Mouse (Mus musculus): ENCODE results near the gene Ecel1. TPM values are rescaled to one million over a fixed set of nuclear protein-coding genes. Genes with fewer than 3 reads are reported as not detected.
A peak's percentile ranks its signal among the peaks of the same experiment; 100 is the strongest.

The Ecel1 gene
- polyA plus RNA-seq, 1 experiment from 2014 or later, result 35.5 TPM

DNA sequence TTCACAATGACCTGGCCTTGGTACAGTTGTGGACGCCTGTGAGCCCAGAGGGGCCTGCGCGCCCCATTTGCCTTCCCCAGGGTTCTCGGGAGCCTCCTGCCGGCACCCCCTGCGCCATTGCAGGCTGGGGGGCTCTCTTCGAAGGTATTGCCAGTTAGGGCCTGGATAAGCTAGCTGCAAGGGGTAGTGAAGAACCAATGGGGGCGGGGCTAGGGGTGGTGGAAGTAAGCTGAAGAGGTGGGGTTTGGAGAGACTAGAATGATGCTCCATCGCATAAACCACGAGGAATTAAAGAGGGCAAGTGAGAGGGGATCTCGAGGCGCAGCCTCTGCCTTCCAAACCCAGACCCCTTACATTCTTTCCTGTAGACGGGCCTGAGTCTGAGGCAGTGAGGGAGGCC, 29.2 kb upstream of the Ecel1 start:
- no peaks in the 10 kb centered on the region for H3K9me3 ChIP-seq
- 0 out of 2 replicates have a peak overlapping the region, but pooled peaks have one; percentile 68 for H3K9ac ChIP-seq
- no peak overlapping the region; the same call in 1 of the 2 replicates for H3K4me2 ChIP-seq
- no peaks in the 10 kb centered on the region for H3K36me3 ChIP-seq
- H3K4me1 ChIP-seq (replicated peaks), result peaks cover 24% of the 10 kb centered on the region
- no peak for ATAC-seq (ENCODE audit: low FRiP score)
- WGBS, result 9% methylated on average over 13 of the region's 13 CpGs
- H3K27ac ChIP-seq, result no peak overlapping the region
- peaks cover 82% of the 10 kb centered on the region for H3K27me3 ChIP-seq
- H3K4me3 ChIP-seq, result 0 out of 2 replicates have a peak overlapping the region, but pooled peaks have one; percentile 49

DNA sequence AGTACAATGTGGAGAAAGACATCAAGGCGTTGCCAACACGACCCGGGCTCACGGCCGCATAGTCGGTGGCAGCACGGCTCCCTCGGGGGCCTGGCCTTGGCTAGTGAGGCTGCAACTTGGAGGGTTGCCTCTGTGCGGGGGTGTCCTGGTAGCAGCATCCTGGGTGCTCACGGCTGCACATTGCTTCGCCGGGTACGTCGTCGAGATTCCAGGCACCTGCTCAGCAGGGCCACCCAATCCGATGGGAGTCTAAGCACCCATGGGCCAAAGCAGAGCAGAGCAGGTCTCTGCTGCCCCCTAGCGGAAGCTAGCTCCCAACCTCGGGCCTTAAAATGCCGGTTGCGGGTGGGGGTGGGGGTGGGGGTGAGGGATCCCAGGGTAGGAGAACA, 28.4 kb upstream of the Ecel1 start:
- Histone ChIP-seq H3K36me3 (no peaks in the 10 kb centered on the region), H3K9ac (0 out of 2 replicates have a peak overlapping the region, but pooled peaks have one; percentile 35), H3K27ac (no peak overlapping the region), H3K9me3 (no peaks in the 10 kb centered on the region), H3K4me2 (peak overlapping the region; percentile 41), H3K4me3 (peak overlapping the region; percentile 5; the same call in 1 of the 2 replicates), H3K27me3 (peaks cover 81% of the 10 kb centered on the region), H3K4me1 (replicated peaks) (peaks cover 24% of the 10 kb centered on the region)
- ATAC-seq (ENCODE audit: low FRiP score), result no peak
- WGBS, result 8% methylated on average over 20 of the region's 20 CpGs

DNA sequence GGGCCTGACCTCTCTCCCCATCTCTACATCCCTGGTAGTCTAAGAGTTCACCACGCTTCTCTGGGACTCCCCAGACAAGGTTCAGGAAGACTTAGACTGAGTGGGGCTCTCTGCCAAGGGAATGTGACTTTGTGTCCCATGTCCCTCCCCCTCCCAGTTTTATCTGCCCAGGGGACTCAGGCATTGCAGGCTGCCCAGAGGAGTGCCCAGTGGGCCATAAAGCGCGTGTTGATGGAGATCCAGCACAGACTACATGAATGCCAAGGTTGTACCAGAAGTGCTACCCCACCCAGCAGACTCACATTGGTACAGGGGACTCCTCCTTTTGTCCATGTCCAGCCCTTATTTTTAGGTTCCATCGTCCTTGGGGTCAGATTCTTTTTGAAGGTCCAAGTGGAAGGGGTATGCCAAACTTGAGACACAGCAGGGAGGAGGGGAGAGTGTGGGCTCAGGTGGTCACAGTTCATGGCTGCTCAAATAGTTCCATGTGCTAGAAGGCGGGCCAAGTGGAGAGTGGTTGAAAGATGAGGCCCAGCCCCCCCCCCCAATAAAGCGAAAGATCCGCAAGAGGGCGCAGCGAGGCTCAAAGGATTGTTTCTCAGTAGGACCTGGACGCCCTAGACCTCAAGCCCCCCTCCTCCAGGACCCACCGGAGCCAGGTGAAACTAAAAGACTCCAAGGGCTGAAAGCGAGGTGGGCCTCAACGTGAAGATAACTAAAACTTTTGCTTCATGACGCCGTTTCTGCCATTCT, 27.9 kb upstream of the Ecel1 start:
- no peak for ATAC-seq (ENCODE audit: low FRiP score)
- no peaks in the 10 kb centered on the region for H3K9me3 ChIP-seq
- peaks cover 24% of the 10 kb centered on the region for H3K4me1 ChIP-seq (replicated peaks)
- H3K27ac ChIP-seq, result no peak overlapping the region
- 0 out of 2 replicates have a peak overlapping the region, but pooled peaks have one; percentile 35 for H3K9ac ChIP-seq
- no peaks in the 10 kb centered on the region for H3K36me3 ChIP-seq
- peaks cover 76% of the 10 kb centered on the region for H3K27me3 ChIP-seq
- no peak overlapping the region for H3K4me3 ChIP-seq
- peak overlapping the region; percentile 41 for H3K4me2 ChIP-seq
- 32% methylated on average over 15 of the region's 15 CpGs for WGBS

DNA sequence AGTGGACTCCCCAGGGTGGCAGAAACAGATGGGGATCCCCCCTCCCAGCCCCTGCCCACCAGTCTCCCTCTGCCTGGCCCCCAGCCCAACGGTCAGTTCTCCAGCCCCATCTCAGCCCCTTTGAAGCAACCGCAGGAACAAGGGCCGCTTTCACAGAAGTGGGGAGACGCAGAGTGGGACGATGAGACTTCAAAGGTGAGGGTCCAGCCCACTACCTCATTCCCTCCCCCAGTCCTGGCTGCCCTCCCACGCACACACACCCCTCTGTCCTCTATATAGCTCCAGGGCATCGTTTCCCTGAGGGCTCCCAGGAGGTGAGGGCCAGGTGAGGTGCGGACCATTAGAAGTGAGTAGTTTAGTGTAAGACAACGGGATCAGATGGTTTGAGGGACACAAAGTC, 26.7 kb upstream of the Ecel1 start, which contains the start of gene Prss56:
Gene Prss56 (plus strand): TSS at position 301 of the 400 bp plus-strand sequence.
- Histone ChIP-seq H3K4me2 (no peak within 1 kb of the TSS), H3K4me3 (no peak within 1 kb of the TSS), H3K36me3 (no peaks in the 10 kb centered on the region), H3K4me1 (replicated peaks) (peaks cover 24% of the 10 kb centered on the region), H3K27me3 (peaks cover 65% of the 10 kb centered on the region), H3K27ac (no peak within 1 kb of the TSS), H3K9ac (no peak within 1 kb of the TSS), H3K9me3 (no peaks in the 10 kb centered on the region)
- WGBS, result 61% methylated on average over 9 of the region's 9 CpGs
- no peak for ATAC-seq (ENCODE audit: low FRiP score)

DNA sequence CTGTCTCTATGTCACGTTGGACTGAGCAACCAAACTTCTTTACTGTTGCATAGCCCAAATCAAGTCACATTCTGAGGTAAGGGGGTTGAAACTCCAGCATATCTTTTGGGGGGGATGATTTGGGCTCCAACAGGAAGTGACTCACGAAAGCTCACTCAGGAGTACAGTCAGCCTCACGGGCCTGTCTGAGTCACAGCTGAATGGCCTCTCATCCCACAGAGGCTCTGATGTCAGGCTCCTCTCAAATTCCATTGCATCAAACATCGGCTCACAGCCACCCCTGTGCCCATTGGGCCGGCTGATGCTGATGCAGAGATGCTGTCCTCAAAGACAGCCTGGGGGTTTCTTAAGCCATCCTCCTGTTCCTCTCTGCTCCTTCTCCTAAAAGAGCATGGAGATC, 24.6 kb upstream of the Ecel1 start:
- H3K4me1 ChIP-seq (replicated peaks), result peaks cover 24% of the 10 kb centered on the region
- H3K36me3 ChIP-seq, result no peaks in the 10 kb centered on the region
- H3K9me3 ChIP-seq, result no peaks in the 10 kb centered on the region
- ATAC-seq (ENCODE audit: low FRiP score), result no peak
- no peak overlapping the region for H3K4me3 ChIP-seq
- H3K27me3 ChIP-seq, result peaks cover 48% of the 10 kb centered on the region
- 65% methylated on average over 5 of the region's 5 CpGs for WGBS
- H3K27ac ChIP-seq, result no peak overlapping the region
- no peak overlapping the region for H3K4me2 ChIP-seq
- no peak overlapping the region for H3K9ac ChIP-seq

DNA sequence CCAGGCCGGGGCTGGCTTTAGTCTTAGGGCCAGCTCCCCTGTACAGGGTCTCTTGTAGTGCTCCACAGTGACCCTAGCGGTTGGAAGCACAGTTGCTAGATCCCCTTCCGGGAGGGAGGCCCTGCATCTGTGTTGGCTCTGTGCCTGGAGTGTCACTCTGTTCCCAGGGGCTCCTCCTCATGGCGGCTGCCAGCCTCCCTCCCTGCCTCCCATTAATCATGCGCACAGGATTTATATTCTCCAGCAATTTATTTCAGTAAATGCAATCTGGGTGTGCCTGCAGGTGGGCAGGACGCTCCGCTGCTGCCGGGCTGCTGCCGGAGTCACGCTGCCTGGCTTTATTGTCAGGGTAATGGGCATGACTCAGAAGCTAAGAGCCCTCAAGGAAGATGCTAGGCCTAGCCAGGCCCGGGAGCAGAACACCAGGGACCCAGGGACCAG, 19.6 kb upstream of the Ecel1 start:
- Histone ChIP-seq H3K27me3 (peaks cover 14% of the 10 kb centered on the region; the same call in 1 of the 2 replicates), H3K27ac (peak overlapping the region; percentile 76), H3K4me1 (replicated peaks) (peaks cover 50% of the 10 kb centered on the region), H3K9me3 (no peaks in the 10 kb centered on the region), H3K4me3 (no peak overlapping the region), H3K4me2 (peak overlapping the region; percentile 13; the same call in 1 of the 2 replicates), H3K9ac (peak overlapping the region; percentile 29; the same call in 1 of the 2 replicates), H3K36me3 (no peaks in the 10 kb centered on the region)
- WGBS, result 3% methylated on average over 11 of the region's 11 CpGs
- peak; percentile 86 for ATAC-seq (ENCODE audit: low FRiP score)

DNA sequence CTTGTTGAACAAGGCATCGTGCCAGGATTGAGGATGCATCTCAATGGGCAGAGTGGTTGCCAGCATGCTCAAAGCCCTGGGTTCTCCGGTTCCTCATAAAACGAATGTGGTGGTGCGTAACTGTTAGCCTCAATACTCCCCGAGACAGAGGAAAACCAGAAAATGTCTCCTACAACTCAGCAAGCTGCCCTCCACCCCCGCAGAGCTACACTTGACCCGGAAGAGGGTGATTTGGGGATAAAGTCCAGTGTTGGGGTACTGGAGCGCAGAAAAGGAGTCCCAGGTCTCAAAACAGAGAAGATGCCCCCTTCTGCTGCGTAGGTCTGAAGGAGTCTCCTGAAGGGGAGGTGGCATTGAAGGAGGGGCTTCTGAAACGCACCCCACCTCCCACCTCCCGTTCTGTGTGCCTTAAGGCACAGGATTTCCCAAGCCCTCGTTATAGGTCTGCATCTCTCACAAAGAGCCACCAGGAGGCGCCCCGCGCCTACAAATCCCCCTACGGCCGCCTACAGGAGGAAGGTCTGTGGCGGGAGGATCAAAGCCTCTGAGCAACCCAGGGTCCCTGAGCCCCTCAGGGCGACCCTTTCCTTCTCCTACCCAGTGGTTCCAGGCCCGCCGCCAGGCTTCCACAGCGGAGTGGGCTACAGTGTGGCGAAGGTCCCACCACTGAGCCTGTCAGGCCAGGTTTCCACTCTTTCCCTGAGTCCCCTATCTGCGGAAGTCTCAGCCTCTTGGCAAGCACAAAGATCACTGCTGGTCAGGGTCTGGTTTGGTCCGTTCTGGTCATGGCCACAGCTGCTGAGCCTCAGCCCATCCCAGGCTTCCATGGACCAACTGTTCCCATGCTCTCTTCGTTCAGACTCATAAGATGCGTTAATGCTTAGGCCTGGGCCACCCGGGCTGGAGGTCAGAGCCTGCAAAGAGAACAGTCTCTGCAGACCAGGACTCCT, 18.0 kb upstream of the Ecel1 start:
- Histone ChIP-seq H3K4me2 (no peak overlapping the region), H3K4me1 (replicated peaks) (peaks cover 66% of the 10 kb centered on the region), H3K9me3 (no peaks in the 10 kb centered on the region), H3K27ac (no peak overlapping the region), H3K9ac (no peak overlapping the region), H3K36me3 (no peaks in the 10 kb centered on the region), H3K27me3 (peaks cover 14% of the 10 kb centered on the region; the same call in 1 of the 2 replicates), H3K4me3 (no peak overlapping the region)
- no peak for ATAC-seq (ENCODE audit: low FRiP score)
- 25% methylated on average over 28 of the region's 28 CpGs for WGBS

DNA sequence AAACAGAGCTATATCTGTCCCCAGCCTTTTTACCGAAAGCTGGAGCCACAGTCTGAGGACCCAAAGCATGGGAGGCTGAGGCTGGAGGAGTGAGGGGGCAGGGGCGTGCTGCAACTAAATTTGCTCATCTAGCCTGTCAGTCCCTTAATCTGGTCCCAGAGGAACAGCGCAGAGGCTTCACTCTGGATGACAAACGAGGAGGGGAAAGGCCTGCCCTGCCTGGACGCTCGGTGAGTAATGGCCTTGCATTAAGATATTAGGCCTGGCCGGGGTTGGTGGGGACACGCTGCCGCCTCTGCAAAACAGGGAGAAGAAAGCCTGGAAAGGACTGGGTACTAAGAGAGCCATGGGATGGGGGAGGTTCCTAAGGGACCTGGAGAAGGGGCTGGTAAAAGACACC, 16.0 kb upstream of the Ecel1 start:
- Histone ChIP-seq H3K4me2 (no peak overlapping the region), H3K36me3 (no peaks in the 10 kb centered on the region), H3K9ac (no peak overlapping the region; the same call in 1 of the 2 replicates), H3K4me3 (no peak overlapping the region), H3K4me1 (replicated peaks) (peaks cover 74% of the 10 kb centered on the region), H3K9me3 (no peaks in the 10 kb centered on the region), H3K27me3 (peaks cover 14% of the 10 kb centered on the region; the same call in 1 of the 2 replicates), H3K27ac (peak overlapping the region; percentile 58; the same call in 1 of the 2 replicates)
- no peak for ATAC-seq (ENCODE audit: low FRiP score)
- WGBS, result 28% methylated on average over 9 of the region's 9 CpGs

DNA sequence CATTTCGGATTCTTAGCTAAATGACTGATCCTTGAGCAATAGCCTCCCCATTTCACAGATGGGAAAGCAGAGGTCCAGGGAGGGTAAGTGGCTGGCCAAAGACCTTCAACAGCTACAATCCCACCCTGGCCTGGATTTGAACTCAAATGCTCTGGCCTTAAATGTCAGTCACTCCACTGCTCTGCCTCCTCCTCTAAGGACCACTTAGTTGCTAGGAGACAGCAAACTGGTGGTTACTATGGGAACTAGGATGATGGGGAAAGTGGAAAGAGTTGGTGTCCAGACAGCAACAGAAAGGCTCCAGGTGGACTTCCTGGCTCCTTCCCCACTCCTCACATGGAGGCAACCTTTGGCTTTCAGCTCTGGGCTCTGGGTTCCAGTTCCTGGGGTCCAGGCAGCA, 15.0 kb upstream of the Ecel1 start:
- Histone ChIP-seq H3K27ac (0 out of 2 replicates have a peak overlapping the region, but pooled peaks have one; percentile 19), H3K36me3 (no peaks in the 10 kb centered on the region), H3K4me3 (no peak overlapping the region), H3K9me3 (no peaks in the 10 kb centered on the region), H3K4me1 (replicated peaks) (peaks cover 68% of the 10 kb centered on the region), H3K4me2 (no peak overlapping the region), H3K27me3 (peaks cover 20% of the 10 kb centered on the region; the same call in 1 of the 2 replicates), H3K9ac (no peak overlapping the region)
- no peak for ATAC-seq (ENCODE audit: low FRiP score)
- WGBS, result 97% methylated on average over 1 of the region's 1 CpGs

DNA sequence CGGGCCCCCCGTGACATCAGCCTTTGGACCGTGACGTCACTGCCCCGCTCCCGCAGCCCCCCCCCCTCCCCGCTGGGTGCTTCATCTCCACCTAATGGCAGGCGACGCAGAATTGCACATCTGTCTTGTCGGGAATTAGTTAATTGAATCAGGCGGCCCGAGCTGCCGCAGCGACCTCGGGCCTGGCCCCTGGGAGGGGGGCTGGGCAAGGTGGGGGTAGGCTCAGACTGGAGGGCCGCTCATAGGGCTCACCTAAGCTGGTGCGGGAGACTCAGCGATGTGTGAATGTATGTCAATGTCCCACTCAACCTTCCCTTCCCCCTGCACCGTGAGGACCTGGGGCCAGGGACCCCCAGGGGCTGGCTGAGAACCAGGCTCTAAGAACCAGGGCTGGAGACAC, 14.1 kb upstream of the Ecel1 start:
- Histone ChIP-seq H3K9ac (peak overlapping the region; percentile 19; the same call in 1 of the 2 replicates), H3K4me1 (replicated peaks) (peaks cover 60% of the 10 kb centered on the region)
- 8% methylated on average over 19 of the region's 19 CpGs for WGBS

DNA sequence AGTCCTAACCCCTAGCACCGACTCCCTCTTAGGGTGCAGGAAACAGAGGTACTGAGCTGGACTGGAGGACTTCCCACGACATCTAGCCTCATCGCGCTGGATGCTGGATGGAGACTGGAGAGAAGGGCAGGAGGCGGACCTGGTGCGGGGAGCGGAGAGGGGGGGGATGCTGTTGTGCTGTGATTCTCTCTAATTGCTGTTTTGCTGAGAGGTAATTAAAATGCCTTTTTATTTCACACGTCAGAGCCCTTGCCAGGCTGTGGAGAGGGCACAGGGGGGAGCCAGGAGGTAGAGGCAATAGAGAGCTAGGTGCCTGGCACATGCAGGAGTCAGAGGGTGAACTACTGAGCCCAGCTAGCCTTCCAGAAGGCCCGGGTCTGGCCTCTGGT, 8.5 kb upstream of the Ecel1 start:
- no peak overlapping the region for H3K4me2 ChIP-seq
- no peaks in the 10 kb centered on the region for H3K9me3 ChIP-seq
- no peak overlapping the region for H3K9ac ChIP-seq
- peaks cover 31% of the 10 kb centered on the region for H3K4me1 ChIP-seq (replicated peaks)
- peaks cover 15% of the 10 kb centered on the region; the same call in 1 of the 2 replicates for H3K27me3 ChIP-seq
- ATAC-seq (ENCODE audit: low FRiP score), result peak; percentile 22
- 39% methylated on average over 9 of the region's 9 CpGs for WGBS
- peak overlapping the region; percentile 73 for H3K27ac ChIP-seq
- no peak overlapping the region for H3K4me3 ChIP-seq
- no peaks in the 10 kb centered on the region for H3K36me3 ChIP-seq

More for the DNA sequence above, 14.1 kb upstream of the Ecel1 start:
- H3K4me2 ChIP-seq, result peak overlapping the region; percentile 17; the same call in 1 of the 2 replicates
- peak; percentile 37 for ATAC-seq (ENCODE audit: low FRiP score)
- no peak overlapping the region for H3K4me3 ChIP-seq
- H3K27ac ChIP-seq, result peak overlapping the region; percentile 62
- H3K27me3 ChIP-seq, result peaks cover 22% of the 10 kb centered on the region; the same call in 1 of the 2 replicates
- no peaks in the 10 kb centered on the region for H3K9me3 ChIP-seq
- no peaks in the 10 kb centered on the region for H3K36me3 ChIP-seq
